Mouse (Mus musculus): Measurements from ENCODE around the gene Arhgdia. TPM values are rescaled to one million over a fixed set of nuclear protein-coding genes. Genes with fewer than 3 reads are reported as not detected.
"Not testable (repeated sequence)": the region's sequence is repeated elsewhere in the genome, so short reads cannot be mapped to it uniquely, and the experiment has no call there.

Gene Arhgdia
- total RNA-seq, 1 experiment = 253 TPM

- H3K9me3 ChIP-seq (ENCODE audit: control insufficient read depth, insufficient read depth, low read depth, low read length); H3K4me3 ChIP-seq (ENCODE audit: insufficient read depth in 1 of 2, low read depth in 1 of 2, low read length in 2 of 2, poor library complexity in 1 of 2, severe bottlenecking in 1 of 2): not testable (repeated sequence)
Observed at GRCm38 (mm10) chr11:120582982-120583293, 1.5 kb upstream of the Arhgdia start.

GRCm38 (mm10) chr11:120582268-120582981 is 1.0 kb upstream of the Arhgdia start:
- peak overlapping the region; percentile 70 to 88 for H3K4me3 ChIP-seq (ENCODE audit: insufficient read depth in 1 of 2, low read depth in 1 of 2, low read length in 2 of 2, poor library complexity in 1 of 2, severe bottlenecking in 1 of 2)
- no peak for DNase-seq (ENCODE audit: low read depth, low spot score)
- peak overlapping the region; percentile 95 for H3K9ac ChIP-seq (ENCODE audit: insufficient read depth, low read depth, low read length, poor library complexity, severe bottlenecking)
- peak overlapping the region; percentile 98 for H3K27ac ChIP-seq (ENCODE audit: insufficient read depth, low read depth, low read length, poor library complexity, severe bottlenecking)
- in situ Hi-C loops (cut with MboI; ENCODE audit: low sequenced_read_pairs in 2 of 2, unreplicated experiment in 2 of 2) = no loop called here
- no peak for TF ChIP-seq CHD2 (IDR thresholded peaks at IDR 0.05; ENCODE audit: low read depth, low read length)
- H3K4me1 ChIP-seq (ENCODE audit: control insufficient read depth in 2 of 2, insufficient read depth in 2 of 2, low read length in 2 of 2, poor library complexity in 1 of 2) = peaks cover 3 to 21% of the 10 kb centered on the region in 2 experiments
- H3K36me3 ChIP-seq (ENCODE audit: control insufficient read depth, insufficient read depth, low read length, poor library complexity, severe bottlenecking) = peaks cover 38% of the 10 kb centered on the region
- no peaks in the 10 kb centered on the region for H3K9me3 ChIP-seq (ENCODE audit: control insufficient read depth, insufficient read depth, low read depth, low read length)

More at GRCm38 (mm10) chr11:120582982-120583293, 1.5 kb upstream of the Arhgdia start:
- Histone ChIP-seq H3K36me3 (ENCODE audit: control insufficient read depth, insufficient read depth, low read length, poor library complexity, severe bottlenecking) (peaks cover 33% of the 10 kb centered on the region), H3K4me1 (ENCODE audit: control insufficient read depth in 2 of 2, insufficient read depth in 2 of 2, low read length in 2 of 2, poor library complexity in 1 of 2) (peaks cover 3 to 21% of the 10 kb centered on the region in 2 experiments)
- peak; percentile 66; the same call in 1 of the 2 replicates for TF ChIP-seq MAFK (IDR thresholded peaks at IDR 0.05; ENCODE audit: insufficient read depth, low read depth, low read length)
- H3K9ac ChIP-seq (ENCODE audit: insufficient read depth, low read depth, low read length, poor library complexity, severe bottlenecking); DNase-seq (ENCODE audit: low read depth, low spot score); H3K27ac ChIP-seq (ENCODE audit: insufficient read depth, low read depth, low read length, poor library complexity, severe bottlenecking); in situ Hi-C loops (cut with MboI; ENCODE audit: low sequenced_read_pairs in 2 of 2, unreplicated experiment in 2 of 2): not testable (repeated sequence)

GRCm38 (mm10) chr11:120580871-120581331 is 523 bp downstream of the Arhgdia start:
- Histone ChIP-seq H3K4me3 (ENCODE audit: insufficient read depth in 1 of 2, low read depth in 1 of 2, low read length in 2 of 2, poor library complexity in 1 of 2, severe bottlenecking in 1 of 2) (peak overlapping the region; percentile 88 to 89), H3K9me3 (ENCODE audit: control insufficient read depth, insufficient read depth, low read depth, low read length) (no peaks in the 10 kb centered on the region), H3K36me3 (ENCODE audit: control insufficient read depth, insufficient read depth, low read length, poor library complexity, severe bottlenecking) (peaks cover 30% of the 10 kb centered on the region), H3K27ac (ENCODE audit: insufficient read depth, low read depth, low read length, poor library complexity, severe bottlenecking) (peak overlapping the region; percentile 98), H3K9ac (ENCODE audit: insufficient read depth, low read depth, low read length, poor library complexity, severe bottlenecking) (peak overlapping the region; percentile 95), H3K4me1 (ENCODE audit: control insufficient read depth in 2 of 2, insufficient read depth in 2 of 2, low read length in 2 of 2, poor library complexity in 1 of 2) (peaks cover 3 to 21% of the 10 kb centered on the region in 2 experiments)
- TF ChIP-seq HCFC1 (IDR thresholded peaks at IDR 0.05; ENCODE audit: borderline replicate concordance, insufficient read depth, low read length) = no peak
- no peak for TF ChIP-seq CHD2 (IDR thresholded peaks at IDR 0.05; ENCODE audit: low read depth, low read length)
- TF ChIP-seq ZC3H11A (IDR thresholded peaks at IDR 0.05; ENCODE audit: borderline replicate concordance, low read depth, low read length) = no peak
- TF ChIP-seq MAFK (IDR thresholded peaks at IDR 0.05; ENCODE audit: insufficient read depth, low read depth, low read length) = no peak
- no peak for TF ChIP-seq ZNF384 (IDR thresholded peaks at IDR 0.05; ENCODE audit: low read depth, low read length)
- in situ Hi-C loops (cut with MboI; ENCODE audit: low sequenced_read_pairs in 2 of 2, unreplicated experiment in 2 of 2) = no loop called here
- DNase-seq (ENCODE audit: low read depth, low spot score) = no peak

GRCm38 (mm10) chr11:120580190-120580589 is 1.2 kb downstream of the Arhgdia start:
- H3K4me1 ChIP-seq (ENCODE audit: control insufficient read depth in 2 of 2, insufficient read depth in 2 of 2, low read length in 2 of 2, poor library complexity in 1 of 2) = peaks cover 3 to 21% of the 10 kb centered on the region in 2 experiments
- in situ Hi-C loops (cut with MboI; ENCODE audit: low sequenced_read_pairs in 2 of 2, unreplicated experiment in 2 of 2) = no loop called here
- peak overlapping the region; percentile 98; the same call in 1 of the 2 replicates for H3K27ac ChIP-seq (ENCODE audit: insufficient read depth, low read depth, low read length, poor library complexity, severe bottlenecking)
- H3K9ac ChIP-seq (ENCODE audit: insufficient read depth, low read depth, low read length, poor library complexity, severe bottlenecking) = peak overlapping the region; percentile 95
- no peak for DNase-seq (ENCODE audit: low read depth, low spot score)
- no peaks in the 10 kb centered on the region for H3K9me3 ChIP-seq (ENCODE audit: control insufficient read depth, insufficient read depth, low read depth, low read length)
- no peak for TF ChIP-seq ZNF384 (IDR thresholded peaks at IDR 0.05; ENCODE audit: low read depth, low read length)
- no peak for TF ChIP-seq CHD2 (IDR thresholded peaks at IDR 0.05; ENCODE audit: low read depth, low read length)
- TF ChIP-seq HCFC1 (IDR thresholded peaks at IDR 0.05; ENCODE audit: borderline replicate concordance, insufficient read depth, low read length) = no peak
- no peak for TF ChIP-seq ZC3H11A (IDR thresholded peaks at IDR 0.05; ENCODE audit: borderline replicate concordance, low read depth, low read length)
- no peak for TF ChIP-seq MAFK (IDR thresholded peaks at IDR 0.05; ENCODE audit: insufficient read depth, low read depth, low read length)
- H3K4me3 ChIP-seq (ENCODE audit: insufficient read depth in 1 of 2, low read depth in 1 of 2, low read length in 2 of 2, poor library complexity in 1 of 2, severe bottlenecking in 1 of 2) = peak overlapping the region; percentile 88 to 89
- H3K36me3 ChIP-seq (ENCODE audit: control insufficient read depth, insufficient read depth, low read length, poor library complexity, severe bottlenecking) = peaks cover 29% of the 10 kb centered on the region

Measured in ES-E14 (cell line).